Mouse (Mus musculus) heart, adult 2 months (tissue): Measurements from ENCODE around the gene Gan.

Experiments
- CTCF ChIP-seq: fragments of 200-600 bp; IDR thresholded peaks from 2 replicates; pipeline ENCODE4 v1.8.1; 2022; ENCODE audit warnings: antibody characterized with exemption, mild to moderate bottlenecking, moderate library complexity
- POLR2A ChIP-seq: fragments of 200-500 bp; IDR thresholded peaks from 2 replicates; pipeline ENCODE4 v1.6.1; 2011; ENCODE audit warnings: mild to moderate bottlenecking, low read depth, low read length, control low read depth; ENCODE audit not compliant: insufficient read depth

DNA sequence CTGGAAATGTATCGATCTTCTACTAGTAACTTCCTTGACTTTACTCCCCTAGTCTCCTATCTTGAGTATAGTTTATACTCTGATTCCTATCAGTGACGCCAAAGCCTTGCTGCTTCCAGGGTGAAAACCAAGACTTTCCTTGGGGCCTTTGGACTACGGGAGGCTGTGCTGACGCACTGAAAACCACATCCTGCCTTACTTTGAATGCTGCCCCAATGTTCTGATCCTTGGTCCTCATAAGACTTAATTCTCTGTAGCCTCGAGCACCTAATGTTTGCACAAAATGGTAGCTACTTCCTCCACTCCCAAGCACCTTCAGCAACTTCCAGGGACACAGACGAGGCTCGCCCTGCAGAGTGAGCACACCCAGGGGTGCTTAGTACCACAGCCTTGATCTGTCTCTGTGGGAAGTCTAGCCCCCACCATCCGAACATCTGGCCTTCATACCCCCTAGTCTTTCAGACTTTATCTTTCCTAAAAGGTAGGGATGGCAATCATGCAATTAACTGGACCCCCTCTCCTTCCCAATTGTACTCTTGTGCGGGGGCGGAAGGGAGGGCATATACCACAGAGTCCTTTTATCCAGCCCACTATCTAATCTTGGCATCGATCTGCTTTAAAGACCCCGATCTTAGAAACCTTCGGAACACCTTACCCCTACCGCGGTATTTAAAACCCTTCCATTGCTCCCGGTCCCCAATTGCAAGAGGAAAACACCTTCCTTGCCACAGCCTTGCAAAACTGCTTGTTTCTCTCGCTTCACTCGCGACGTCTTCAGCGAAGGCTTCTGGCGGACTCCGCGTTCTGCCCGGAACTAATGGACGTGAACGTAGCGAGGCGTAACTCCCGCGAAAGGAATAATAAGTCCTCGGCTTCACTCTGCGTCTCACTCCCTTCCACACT, 818 bp upstream of the Gan start:
- TF ChIP-seq CTCF (no peak), POLR2A (no peak)
